Mouse (Mus musculus) spleen, adult 2 months (tissue): ENCODE measurements at regions not wholly inside any gene's neighbourhood (a gene's known extent, or its start where the extent isn't known, plus 50 kb on each side); places are given as distances from the start of the nearest gene placed in this dataset.

Source experiments
- CTCF ChIP-seq: fragments of 200-500 bp; IDR thresholded peaks from 2 replicates; pipeline ENCODE4 v1.5.1; 2011; ENCODE audit warnings: mild to moderate bottlenecking, inconsistent platforms; ENCODE audit not compliant: insufficient read depth, insufficient read length, insufficient replicate concordance; ENCODE audit errors: extremely low read depth
- POLR2A ChIP-seq: fragments of 200-500 bp; IDR thresholded peaks from 2 replicates; pipeline ENCODE4 v1.6.1; 2011; ENCODE audit warnings: low read depth, low read length, inconsistent platforms

GRCm38 (mm10) chr11:64667010-64667409, 230.6 kb upstream of the F930015N05Rik start:
- TF ChIP-seq CTCF (no peak), POLR2A (no peak)
